Mouse (Mus musculus): ENCODE measurements around the gene Ahsg. TPM values are rescaled to one million over a fixed set of nuclear protein-coding genes. Genes with fewer than 3 reads are reported as not detected.

The Ahsg gene
- polyA plus RNA-seq, 2 experiments = 1.4 TPM; not detected in 1

DNA sequence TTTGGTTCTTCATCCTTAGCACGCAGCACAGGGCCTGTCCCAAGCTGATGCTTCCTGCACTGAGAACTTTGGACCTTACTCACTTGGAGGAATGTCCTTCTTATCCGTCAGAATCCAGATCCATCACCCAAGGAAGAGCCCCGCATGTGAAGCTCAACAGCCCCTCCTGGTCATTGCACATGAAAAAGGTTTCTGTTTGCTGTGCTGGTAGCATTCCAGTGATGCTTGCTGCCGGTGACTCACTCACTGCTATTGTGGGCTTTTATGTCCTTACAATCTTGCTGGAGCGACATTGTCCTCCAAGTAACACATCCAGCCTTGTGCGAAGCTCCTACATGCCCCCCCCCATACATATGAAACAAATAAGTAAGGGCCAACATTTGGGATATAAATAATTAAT is 21.8 kb downstream of the Ahsg start:
- DNase-seq (ENCODE audit: low spot score) = no peak
- no peaks in the 10 kb centered on the region for H3K36me3 ChIP-seq (ENCODE audit: control insufficient read depth, insufficient read depth, low read length)
- H3K4me3 ChIP-seq (replicated peaks; ENCODE audit: low read length) = no peak overlapping the region
- H3K27me3 ChIP-seq (ENCODE audit: control insufficient read depth, insufficient read depth, low read length) = no peaks in the 10 kb centered on the region
- no peak for ATAC-seq (ENCODE audit: low FRiP score, low read depth)
- H3K4me1 ChIP-seq (ENCODE audit: control insufficient read depth, insufficient read depth, low read length) = no peaks in the 10 kb centered on the region
- H3K4me2 ChIP-seq (replicated peaks; ENCODE audit: low read depth, low read length, severe bottlenecking) = no peak overlapping the region
- WGBS = 84% methylated on average over 6 of the region's 6 CpGs
- H3K9ac ChIP-seq (ENCODE audit: low read depth, low read length, severe bottlenecking) = no peak overlapping the region
- H3K27ac ChIP-seq (replicated peaks; ENCODE audit: low read depth, low read length) = no peak overlapping the region
- H3K9me3 ChIP-seq (ENCODE audit: control insufficient read depth, low read length) = no peaks in the 10 kb centered on the region
- TF ChIP-seq POLR2A (IDR thresholded peaks at IDR 0.05; ENCODE audit: borderline replicate concordance, extremely low read depth, insufficient read depth, insufficient read length) = no peak

GRCm38 (mm10) chr16:22914276-22914675 is 23.2 kb downstream of the Ahsg start:
- no peaks in the 10 kb centered on the region for H3K36me3 ChIP-seq (ENCODE audit: control insufficient read depth, insufficient read depth, low read length)
- no peak overlapping the region for H3K4me3 ChIP-seq (replicated peaks; ENCODE audit: low read length)
- no peak overlapping the region for H3K4me2 ChIP-seq (replicated peaks; ENCODE audit: low read depth, low read length, severe bottlenecking)
- ATAC-seq (ENCODE audit: low FRiP score, low read depth) = no peak
- H3K27me3 ChIP-seq (ENCODE audit: control insufficient read depth, insufficient read depth, low read length) = no peaks in the 10 kb centered on the region
- no peak overlapping the region for H3K27ac ChIP-seq (replicated peaks; ENCODE audit: low read depth, low read length)
- TF ChIP-seq POLR2A (IDR thresholded peaks at IDR 0.05; ENCODE audit: borderline replicate concordance, extremely low read depth, insufficient read depth, insufficient read length) = no peak
- H3K4me1 ChIP-seq (ENCODE audit: control insufficient read depth, insufficient read depth, low read length) = no peaks in the 10 kb centered on the region
- DNase-seq (ENCODE audit: low spot score) = no peak
- H3K9ac ChIP-seq (ENCODE audit: low read depth, low read length, severe bottlenecking) = no peak overlapping the region
- no peaks in the 10 kb centered on the region for H3K9me3 ChIP-seq (ENCODE audit: control insufficient read depth, low read length)

DNA sequence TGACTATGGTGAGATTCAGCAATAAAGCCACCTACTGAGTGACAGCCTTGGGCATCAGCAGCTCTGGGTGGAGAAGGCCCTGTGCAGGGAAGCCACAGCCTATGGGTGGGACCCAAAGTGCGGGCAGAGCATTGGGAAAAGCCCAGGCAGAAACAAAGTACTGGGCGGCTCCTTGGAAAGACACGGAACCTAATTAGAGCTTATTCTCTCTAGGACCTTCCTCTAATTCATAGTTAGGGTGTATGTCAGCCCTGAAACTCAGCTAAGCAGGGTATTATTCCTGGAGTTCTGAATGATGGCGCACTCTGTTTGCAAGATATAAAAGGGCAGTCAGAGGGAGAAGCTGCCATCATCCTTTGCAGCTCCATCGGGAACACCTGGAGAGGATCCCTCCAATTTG is 27.0 kb downstream of the Ahsg start, which contains the start of gene Fetub:
Fetub (plus strand) TSS at position 301 of the 400 bp plus-strand sequence.
- no peak within 1 kb of the TSS for H3K4me2 ChIP-seq (replicated peaks; ENCODE audit: low read depth, low read length, severe bottlenecking)
- DNase-seq (ENCODE audit: low spot score) (no peak), ATAC-seq (ENCODE audit: low FRiP score, low read depth) (no peak)
- no peaks in the 10 kb centered on the region for H3K9me3 ChIP-seq (ENCODE audit: control insufficient read depth, low read length)
- no peak within 1 kb of the TSS for H3K4me3 ChIP-seq (replicated peaks; ENCODE audit: low read length)
- no peak within 1 kb of the TSS for H3K9ac ChIP-seq (ENCODE audit: low read depth, low read length, severe bottlenecking)
- no peaks in the 10 kb centered on the region for H3K4me1 ChIP-seq (ENCODE audit: control insufficient read depth, insufficient read depth, low read length)
- H3K27me3 ChIP-seq (ENCODE audit: control insufficient read depth, insufficient read depth, low read length) = no peaks in the 10 kb centered on the region
- H3K36me3 ChIP-seq (ENCODE audit: control insufficient read depth, insufficient read depth, low read length) = no peaks in the 10 kb centered on the region
- H3K27ac ChIP-seq (replicated peaks; ENCODE audit: low read depth, low read length) = no peak within 1 kb of the TSS
- 89% methylated on average over 5 of the region's 5 CpGs for WGBS
- TF ChIP-seq POLR2A (IDR thresholded peaks at IDR 0.05; ENCODE audit: borderline replicate concordance, extremely low read depth, insufficient read depth, insufficient read length) = no peak

GRCm38 (mm10) chr16:22918664-22919312 is 27.7 kb downstream of the Ahsg start:
- Histone ChIP-seq H3K4me1 (ENCODE audit: control insufficient read depth, insufficient read depth, low read length) (no peaks in the 10 kb centered on the region), H3K4me2 (replicated peaks; ENCODE audit: low read depth, low read length, severe bottlenecking) (no peak overlapping the region), H3K9me3 (ENCODE audit: control insufficient read depth, low read length) (no peaks in the 10 kb centered on the region), H3K36me3 (ENCODE audit: control insufficient read depth, insufficient read depth, low read length) (no peaks in the 10 kb centered on the region), H3K9ac (ENCODE audit: low read depth, low read length, severe bottlenecking) (no peak overlapping the region), H3K4me3 (replicated peaks; ENCODE audit: low read length) (no peak overlapping the region), H3K27me3 (ENCODE audit: control insufficient read depth, insufficient read depth, low read length) (no peaks in the 10 kb centered on the region), H3K27ac (replicated peaks; ENCODE audit: low read depth, low read length) (no peak overlapping the region)
- DNase-seq (ENCODE audit: low spot score) (no peak), ATAC-seq (ENCODE audit: low FRiP score, low read depth) (no peak)
- no peak for TF ChIP-seq POLR2A (IDR thresholded peaks at IDR 0.05; ENCODE audit: borderline replicate concordance, extremely low read depth, insufficient read depth, insufficient read length)
- WGBS = 54% methylated on average over 15 of the region's 15 CpGs

- ATAC-seq (ENCODE audit: low FRiP score, low read depth) (no peak), DNase-seq (ENCODE audit: low spot score) (peak; percentile 9)
- Histone ChIP-seq H3K27ac (replicated peaks; ENCODE audit: low read depth, low read length) (no peak overlapping the region), H3K36me3 (ENCODE audit: control insufficient read depth, insufficient read depth, low read length) (no peaks in the 10 kb centered on the region), H3K9me3 (ENCODE audit: control insufficient read depth, low read length) (no peaks in the 10 kb centered on the region), H3K4me3 (replicated peaks; ENCODE audit: low read length) (no peak overlapping the region), H3K4me1 (ENCODE audit: control insufficient read depth, insufficient read depth, low read length) (no peaks in the 10 kb centered on the region), H3K9ac (ENCODE audit: low read depth, low read length, severe bottlenecking) (no peak overlapping the region), H3K27me3 (ENCODE audit: control insufficient read depth, insufficient read depth, low read length) (no peaks in the 10 kb centered on the region), H3K4me2 (replicated peaks; ENCODE audit: low read depth, low read length, severe bottlenecking) (no peak overlapping the region)
- WGBS = 45% methylated on average over 18 of the region's 18 CpGs
- TF ChIP-seq POLR2A (IDR thresholded peaks at IDR 0.05; ENCODE audit: borderline replicate concordance, extremely low read depth, insufficient read depth, insufficient read length) = no peak
Measured at GRCm38 (mm10) chr16:22919971-22920854, 29.1 kb downstream of the Ahsg start.
